Mouse (Mus musculus) testis, adult 2 months (tissue): ENCODE results near the gene Snrnp35.

Source experiments
- CTCF ChIP-seq: fragments of 200-500 bp; IDR thresholded peaks from 2 replicates; pipeline ENCODE4 v1.5.1; 2012; ENCODE audit warnings: low read depth, mild to moderate bottlenecking, inconsistent platforms, low read length, moderate library complexity; ENCODE audit not compliant: control insufficient read depth, insufficient read depth, insufficient replicate concordance
- POLR2A ChIP-seq: fragments of 200-500 bp; IDR thresholded peaks from 2 replicates; pipeline ENCODE4 v1.6.1; 2012; ENCODE audit warnings: low read depth, mild to moderate bottlenecking, inconsistent platforms, low read length, moderate library complexity; ENCODE audit not compliant: control insufficient read depth

DNA sequence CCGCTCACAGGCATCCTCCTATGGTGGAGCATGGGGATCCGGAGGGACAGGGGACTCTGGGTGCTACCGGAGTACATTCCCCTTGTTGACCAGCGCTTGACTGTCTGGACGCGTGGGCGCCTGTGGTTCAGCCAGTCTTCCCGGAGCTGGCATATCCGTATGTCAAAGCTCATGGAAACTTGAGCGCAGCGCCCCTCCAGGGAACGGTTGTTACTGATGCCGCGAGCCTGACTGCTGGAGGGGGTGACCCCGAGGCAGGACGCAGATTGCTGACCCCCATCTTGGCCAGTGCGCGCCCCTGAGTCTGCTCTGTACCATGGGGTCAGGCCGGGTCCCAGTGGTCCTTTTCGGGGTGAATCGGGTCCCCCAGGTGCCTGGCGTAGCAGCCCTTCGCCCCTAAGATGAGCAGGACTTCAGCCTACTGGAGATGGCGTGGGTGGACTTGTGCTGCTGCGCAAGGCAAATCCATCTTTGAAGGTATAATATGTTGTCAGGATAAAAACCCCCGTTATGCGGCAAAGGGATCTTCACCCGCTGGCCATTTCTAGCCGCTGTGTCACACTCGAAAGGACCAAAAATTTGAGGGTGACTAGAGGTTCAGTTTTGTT, 42.7 kb upstream of the Snrnp35 start:
- TF ChIP-seq POLR2A: no peak; the same call in none of the 2 replicates
- peak; percentile 18; the same call in 1 of the 2 replicates for TF ChIP-seq CTCF
